Mouse (Mus musculus) midbrain, embryonic 13.5 days (tissue): ENCODE measurements around the gene Clic6. TPM values are rescaled to one million over a fixed set of nuclear protein-coding genes. Genes with fewer than 3 reads are reported as not detected.

ENCODE experiments used
- ATAC-seq: fragments of 200-750 bp; cut with Nextera tagmentation; 2 replicates; pipeline ENCODE4 v1.8.0; 2017; ENCODE audit warnings: mild to moderate bottlenecking, moderate TSS enrichment, moderate library complexity
- H3K27ac ChIP-seq: fragments of 300-500 bp; sonication (generic); 2 replicates; pipeline ENCODE4 v1.5.1; 2015; ENCODE audit warnings: inconsistent platforms, mild to moderate bottlenecking, moderate library complexity
- H3K27me3 ChIP-seq: fragments of 300-500 bp; sonication (generic); 2 replicates; pipeline ENCODE4 v1.6.1; 2015; ENCODE audit warnings: mild to moderate bottlenecking, inconsistent platforms
- H3K36me3 ChIP-seq: fragments of 300-500 bp; sonication (generic); 2 replicates; pipeline ENCODE4 v1.6.1; 2015; ENCODE audit warnings: mild to moderate bottlenecking, inconsistent platforms
- H3K4me1 ChIP-seq: fragments of 300-500 bp; sonication (generic); replicated peaks from 2 replicates; pipeline ENCODE4 v1.6.1; 2015; ENCODE audit warnings: inconsistent platforms
- H3K4me2 ChIP-seq: fragments of 300-500 bp; sonication (generic); replicated peaks from 2 replicates; pipeline ENCODE4 v1.6.1; 2015; ENCODE audit warnings: moderate library complexity, mild to moderate bottlenecking, inconsistent platforms
- H3K4me3 ChIP-seq: fragments of 300-500 bp; sonication (generic); replicated peaks from 2 replicates; pipeline ENCODE4 v1.5.1; 2015; ENCODE audit warnings: mild to moderate bottlenecking, inconsistent platforms
- H3K9ac ChIP-seq: fragments of 300-500 bp; sonication (generic); replicated peaks from 2 replicates; pipeline ENCODE4 v1.6.1; 2015; ENCODE audit warnings: mild to moderate bottlenecking, inconsistent platforms
- H3K9me3 ChIP-seq: fragments of 300-500 bp; sonication (generic); 2 replicates; pipeline ENCODE4 v1.6.1; 2016; ENCODE audit warnings: mild to moderate bottlenecking, inconsistent platforms
- WGBS: fragments of 180-500 bp; shearing (Covaris S2); methylation state at CpG from one replicate; pipeline ENCODE4 v1.1.7; 2015; 5-methylcytosine and 5-hydroxymethylcytosine counted together
- polyA plus RNA-seq: library from polyadenylated mRNA; unstranded; fragments of >200 nt; fragmentation: Nextera tagmentation; extraction: Ambion mirVana; gene quantifications from 2 replicates; pipeline ENCODE4 v1.2.1, GENCODE M21; 2015

The Clic6 gene
- polyA plus RNA-seq: 1.2 and 3.1 TPM in 2 replicates

DNA sequence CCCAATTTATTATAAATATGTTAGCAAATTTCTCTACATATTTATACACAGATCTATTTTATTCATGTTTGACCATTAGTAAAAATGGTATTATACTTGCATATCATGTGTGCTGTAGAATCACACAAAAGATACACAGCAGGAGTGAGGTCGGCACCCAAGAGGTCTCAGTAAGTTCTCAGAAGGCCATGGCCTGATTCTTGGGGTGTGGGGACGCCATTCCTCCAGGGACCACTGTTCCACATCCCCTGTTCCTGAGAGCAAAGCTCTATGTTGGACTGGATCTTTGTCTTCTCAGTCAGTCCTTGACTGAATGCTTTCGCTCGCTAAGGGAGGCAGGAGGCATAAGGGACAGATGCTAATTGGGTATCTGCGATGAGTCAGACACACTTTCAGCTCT lies at the start of gene Clic6:
Gene Clic6, plus strand, starts transcription at position 301 of the 400 bp plus-strand sequence.
- H3K4me2 ChIP-seq: no peak within 1 kb of the TSS
- H3K9me3 ChIP-seq: no peaks in the 10 kb centered on the region
- H3K4me1 ChIP-seq: no peaks in the 10 kb centered on the region
- H3K9ac ChIP-seq: no peak within 1 kb of the TSS
- H3K4me3 ChIP-seq: no peak within 1 kb of the TSS
- no peak within 1 kb of the TSS for H3K27ac ChIP-seq
- no peaks in the 10 kb centered on the region for H3K36me3 ChIP-seq
- no peak for ATAC-seq
- WGBS: 88% methylated on average over 5 of the region's 5 CpGs
- H3K27me3 ChIP-seq: 0 out of 2 replicates have a peak, but pooled peaks cover 3% of the 10 kb centered on the region

DNA sequence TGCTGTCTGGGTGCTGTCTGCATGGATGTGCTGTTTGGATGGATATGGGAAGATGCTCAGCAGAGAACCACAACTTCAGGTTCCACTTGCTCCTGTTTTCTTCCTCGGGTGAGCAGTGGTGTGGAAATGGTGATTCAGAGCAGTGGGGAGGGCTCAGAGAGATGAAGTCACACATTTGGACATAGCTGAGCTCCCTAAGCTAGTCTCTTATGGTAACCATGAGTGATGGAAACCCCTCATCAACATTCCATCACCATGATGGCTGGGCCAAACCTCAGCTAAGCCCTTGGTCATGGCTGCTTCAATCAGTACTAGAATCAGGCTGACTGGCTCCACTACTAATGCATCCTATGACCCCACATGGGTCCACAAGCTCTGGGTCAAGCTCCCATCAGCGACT lies 45.8 kb upstream of the Clic6 start:
- 75% methylated on average over 2 of the region's 2 CpGs for WGBS
- H3K4me2 ChIP-seq: no peak overlapping the region
- peaks cover 29% of the 10 kb centered on the region for H3K4me1 ChIP-seq
- H3K36me3 ChIP-seq: no peaks in the 10 kb centered on the region
- no peak overlapping the region for H3K4me3 ChIP-seq
- no peaks in the 10 kb centered on the region for H3K9me3 ChIP-seq
- H3K9ac ChIP-seq: no peak overlapping the region
- H3K27me3 ChIP-seq: no peaks in the 10 kb centered on the region
- H3K27ac ChIP-seq: peak overlapping the region; percentile 21; the same call in 1 of the 2 replicates
- no peak for ATAC-seq

DNA sequence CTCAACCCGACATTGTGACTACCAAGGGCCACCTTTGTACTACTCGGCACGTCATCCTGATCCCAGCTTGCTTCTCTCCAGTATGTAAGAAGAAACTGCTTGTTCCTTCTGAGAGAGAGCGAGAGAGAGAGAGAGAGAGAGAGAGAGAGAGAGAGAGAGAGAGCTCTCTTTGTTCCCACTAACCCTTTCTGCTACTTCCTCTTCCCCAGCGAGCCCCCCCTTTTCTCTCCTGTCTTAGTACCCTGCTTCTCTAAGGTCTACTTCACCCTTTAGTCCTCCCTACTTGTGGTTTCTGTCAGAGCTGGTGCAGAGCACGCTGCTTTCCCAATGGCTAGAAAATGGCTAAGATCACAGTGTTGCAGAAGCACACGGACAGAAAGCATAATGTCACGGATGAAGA lies 45.3 kb upstream of the Clic6 start:
- Histone ChIP-seq H3K36me3 (no peaks in the 10 kb centered on the region), H3K27ac (peak overlapping the region; percentile 21; the same call in 1 of the 2 replicates), H3K9ac (no peak overlapping the region), H3K4me3 (no peak overlapping the region), H3K27me3 (no peaks in the 10 kb centered on the region), H3K4me2 (no peak overlapping the region), H3K4me1 (peaks cover 29% of the 10 kb centered on the region), H3K9me3 (no peaks in the 10 kb centered on the region)
- no peak for ATAC-seq
- WGBS: 86% methylated on average over 7 of the region's 8 CpGs

DNA sequence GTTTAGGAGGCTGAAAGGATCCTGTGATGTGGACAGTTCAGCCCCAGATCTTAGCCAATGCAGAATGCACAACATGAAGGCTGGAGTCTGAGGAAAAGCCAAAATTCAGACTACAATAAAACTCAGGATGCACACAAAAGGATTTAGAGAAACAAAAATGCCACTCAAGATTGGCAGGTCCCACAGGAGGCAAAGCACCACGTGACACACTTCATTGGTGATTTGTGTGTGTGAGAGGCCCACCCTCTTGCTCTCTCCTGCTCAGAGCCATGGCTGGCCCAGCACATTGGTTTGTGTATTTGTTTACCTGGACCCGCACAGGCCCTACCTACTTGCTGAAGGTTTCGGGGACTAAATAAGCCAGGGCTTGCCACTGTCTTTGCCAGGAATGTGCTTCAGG lies 44.3 kb upstream of the Clic6 start:
- Histone ChIP-seq H3K9ac (no peak overlapping the region), H3K27ac (no peak overlapping the region), H3K4me1 (peaks cover 29% of the 10 kb centered on the region), H3K36me3 (no peaks in the 10 kb centered on the region), H3K4me2 (no peak overlapping the region), H3K27me3 (no peaks in the 10 kb centered on the region), H3K4me3 (no peak overlapping the region), H3K9me3 (no peaks in the 10 kb centered on the region)
- 69% methylated on average over 3 of the region's 3 CpGs for WGBS
- ATAC-seq: no peak

DNA sequence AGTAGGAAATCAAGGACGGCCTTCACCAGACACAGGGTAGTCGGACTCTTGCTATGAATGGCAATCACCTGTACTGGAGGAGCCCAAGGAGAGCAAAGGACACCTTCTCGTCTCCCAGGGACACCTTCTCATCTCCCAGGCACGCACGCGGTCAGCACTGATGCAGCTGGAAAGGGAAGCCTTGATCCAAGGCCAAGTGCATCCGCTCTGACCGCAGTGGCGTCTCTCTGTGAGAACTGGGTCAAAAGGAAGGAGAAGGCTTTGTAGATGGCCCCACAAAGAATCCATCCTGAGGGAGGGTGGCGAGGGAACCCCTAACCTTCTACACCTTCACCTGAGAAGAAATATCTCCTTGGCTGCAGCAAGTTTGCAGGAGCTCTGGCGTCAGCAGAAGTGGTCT lies 43.4 kb upstream of the Clic6 start:
- Histone ChIP-seq H3K27me3 (no peaks in the 10 kb centered on the region), H3K9me3 (no peaks in the 10 kb centered on the region), H3K9ac (no peak overlapping the region), H3K36me3 (no peaks in the 10 kb centered on the region), H3K4me2 (no peak overlapping the region), H3K27ac (no peak overlapping the region), H3K4me3 (no peak overlapping the region), H3K4me1 (peaks cover 29% of the 10 kb centered on the region)
- WGBS: 89% methylated on average over 11 of the region's 11 CpGs
- ATAC-seq: no peak

GRCm38 (mm10) chr16:92442946-92443345 lies 42.6 kb upstream of the Clic6 start:
- Histone ChIP-seq H3K27ac (no peak overlapping the region), H3K4me2 (no peak overlapping the region), H3K4me3 (no peak overlapping the region), H3K27me3 (no peaks in the 10 kb centered on the region), H3K4me1 (peaks cover 28% of the 10 kb centered on the region), H3K9me3 (no peaks in the 10 kb centered on the region), H3K9ac (no peak overlapping the region), H3K36me3 (no peaks in the 10 kb centered on the region)
- no peak for ATAC-seq
- 94% methylated on average over 4 of the region's 4 CpGs for WGBS

DNA sequence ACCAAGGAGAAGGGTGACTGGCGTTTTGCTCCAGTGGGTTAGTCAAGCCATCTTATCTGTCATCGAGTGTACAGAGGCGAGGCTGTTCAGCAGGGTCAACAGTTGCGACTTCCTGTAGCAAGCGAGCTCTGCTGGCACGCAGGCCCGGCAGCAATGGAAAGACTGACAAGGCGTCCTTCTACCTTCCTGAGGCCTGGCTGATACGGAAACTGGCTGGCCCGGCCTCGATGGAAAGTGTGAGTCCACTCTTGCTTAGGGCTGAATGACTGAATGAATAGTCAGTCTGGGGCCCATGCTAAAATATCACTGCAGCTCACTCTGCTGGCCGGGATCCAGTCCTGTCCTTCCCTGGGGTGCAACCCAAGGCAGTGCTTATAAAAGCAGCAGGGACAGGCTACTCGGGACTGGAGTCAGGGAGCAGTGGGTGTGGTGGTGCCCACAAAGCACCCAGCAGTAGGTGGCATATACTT lies 41.9 kb upstream of the Clic6 start:
- Histone ChIP-seq H3K9me3 (no peaks in the 10 kb centered on the region), H3K27me3 (no peaks in the 10 kb centered on the region), H3K4me3 (no peak overlapping the region), H3K36me3 (no peaks in the 10 kb centered on the region), H3K4me1 (peaks cover 24% of the 10 kb centered on the region), H3K4me2 (no peak overlapping the region), H3K9ac (no peak overlapping the region), H3K27ac (no peak overlapping the region)
- ATAC-seq: no peak
- 80% methylated on average over 13 of the region's 13 CpGs for WGBS

- no peak overlapping the region for H3K27ac ChIP-seq
- H3K9me3 ChIP-seq: no peaks in the 10 kb centered on the region
- peaks cover 18% of the 10 kb centered on the region for H3K4me1 ChIP-seq
- H3K36me3 ChIP-seq: peaks cover 3% of the 10 kb centered on the region; the same call in 1 of the 2 replicates
- WGBS: 62% methylated on average over 10 of the region's 10 CpGs
- no peak overlapping the region for H3K4me3 ChIP-seq
- no peak overlapping the region for H3K4me2 ChIP-seq
- H3K27me3 ChIP-seq: no peaks in the 10 kb centered on the region
- ATAC-seq: no peak
- no peak overlapping the region for H3K9ac ChIP-seq
Observed at GRCm38 (mm10) chr16:92445377-92445776, 40.2 kb upstream of the Clic6 start.

GRCm38 (mm10) chr16:92449080-92449479 lies 36.5 kb upstream of the Clic6 start:
- Histone ChIP-seq H3K27ac (no peak overlapping the region), H3K4me3 (no peak overlapping the region), H3K9ac (no peak overlapping the region), H3K4me1 (peaks cover 7% of the 10 kb centered on the region), H3K27me3 (no peaks in the 10 kb centered on the region), H3K4me2 (no peak overlapping the region), H3K36me3 (peaks cover 15% of the 10 kb centered on the region; the same call in 1 of the 2 replicates), H3K9me3 (no peaks in the 10 kb centered on the region)
- WGBS: 97% methylated on average over 14 of the region's 14 CpGs
- no peak for ATAC-seq

- H3K4me2 ChIP-seq: no peak overlapping the region
- H3K4me3 ChIP-seq: no peak overlapping the region
- H3K36me3 ChIP-seq: peaks cover 15% of the 10 kb centered on the region; the same call in 1 of the 2 replicates
- H3K4me1 ChIP-seq: peaks cover 7% of the 10 kb centered on the region
- H3K27ac ChIP-seq: no peak overlapping the region
- no peak overlapping the region for H3K9ac ChIP-seq
- no peaks in the 10 kb centered on the region for H3K9me3 ChIP-seq
- 89% methylated on average over 8 of the region's 8 CpGs for WGBS
- H3K27me3 ChIP-seq: no peaks in the 10 kb centered on the region
- no peak for ATAC-seq
Observed at GRCm38 (mm10) chr16:92450331-92450730, 35.2 kb upstream of the Clic6 start.

DNA sequence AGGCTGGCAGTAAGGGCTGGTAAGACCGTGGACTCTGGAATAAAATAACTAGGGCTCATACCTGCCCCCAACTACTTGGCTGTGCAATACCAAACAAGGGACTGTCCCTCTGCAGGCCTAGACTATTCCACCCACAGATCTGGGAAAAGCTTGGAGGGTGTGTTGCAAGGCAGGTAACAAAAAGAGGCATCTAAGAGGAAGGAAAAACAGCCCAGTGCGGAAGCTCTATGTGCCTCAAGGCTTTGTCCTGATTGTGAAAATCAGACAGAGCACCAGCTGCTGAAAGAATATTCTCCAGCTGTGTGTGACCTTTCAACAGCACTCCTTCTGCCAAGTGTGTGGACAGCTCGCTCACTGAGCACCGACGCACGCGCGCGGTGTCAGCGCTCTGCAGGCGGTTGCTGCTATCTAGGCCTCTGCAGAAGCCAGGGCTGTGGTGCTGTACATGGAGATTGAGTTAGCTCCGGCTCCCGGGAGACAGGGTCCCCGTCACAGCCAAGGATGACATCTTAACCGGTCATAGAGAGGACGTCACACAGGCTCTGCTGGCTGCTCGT lies 33.9 kb upstream of the Clic6 start:
- peaks cover 7% of the 10 kb centered on the region for H3K4me1 ChIP-seq
- 84% methylated on average over 17 of the region's 17 CpGs for WGBS
- H3K4me2 ChIP-seq: no peak overlapping the region
- H3K27me3 ChIP-seq: no peaks in the 10 kb centered on the region
- no peak for ATAC-seq
- H3K36me3 ChIP-seq: peaks cover 15% of the 10 kb centered on the region; the same call in 1 of the 2 replicates
- H3K9ac ChIP-seq: no peak overlapping the region
- H3K27ac ChIP-seq: no peak overlapping the region
- no peaks in the 10 kb centered on the region for H3K9me3 ChIP-seq
- H3K4me3 ChIP-seq: no peak overlapping the region

DNA sequence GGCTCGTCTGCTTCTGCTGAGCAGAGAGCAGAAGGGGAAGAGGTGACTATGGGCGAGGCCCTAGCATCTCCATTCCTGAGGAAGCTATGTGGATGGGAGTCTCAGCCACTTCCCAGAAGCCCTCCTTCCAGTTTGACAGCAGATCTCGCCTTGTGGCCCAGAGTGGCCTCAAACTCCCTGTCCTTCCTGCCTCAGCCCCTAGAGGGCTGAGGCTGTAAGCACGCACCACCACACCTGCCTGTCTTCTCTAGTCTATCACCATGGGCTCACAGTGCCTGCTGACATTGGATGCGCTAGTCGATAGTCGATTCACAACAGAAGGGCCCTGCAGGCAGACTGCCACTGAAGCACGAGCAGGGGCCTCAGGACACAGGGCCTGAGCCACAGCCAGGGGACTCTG lies 32.9 kb upstream of the Clic6 start:
- no peak for ATAC-seq
- H3K9me3 ChIP-seq: no peaks in the 10 kb centered on the region
- peaks cover 15% of the 10 kb centered on the region; the same call in 1 of the 2 replicates for H3K36me3 ChIP-seq
- H3K4me2 ChIP-seq: no peak overlapping the region
- no peak overlapping the region for H3K4me3 ChIP-seq
- H3K4me1 ChIP-seq: peaks cover 10% of the 10 kb centered on the region
- WGBS: 56% methylated on average over 8 of the region's 8 CpGs
- no peak overlapping the region for H3K9ac ChIP-seq
- H3K27me3 ChIP-seq: no peaks in the 10 kb centered on the region
- no peak overlapping the region for H3K27ac ChIP-seq

GRCm38 (mm10) chr16:92454002-92454401 lies 31.5 kb upstream of the Clic6 start:
- Histone ChIP-seq H3K4me2 (no peak overlapping the region), H3K9ac (no peak overlapping the region), H3K4me1 (peaks cover 10% of the 10 kb centered on the region), H3K36me3 (peaks cover 15% of the 10 kb centered on the region; the same call in 1 of the 2 replicates), H3K27me3 (no peaks in the 10 kb centered on the region), H3K27ac (no peak overlapping the region), H3K9me3 (no peaks in the 10 kb centered on the region), H3K4me3 (no peak overlapping the region)
- no peak for ATAC-seq
- 90% methylated on average over 7 of the region's 7 CpGs for WGBS
